Mouse (Mus musculus) megakaryocyte, embryonic 14.5 days (primary cell): ENCODE measurements around the gene Cela3a.

ENCODE experiments used
- FLI1 ChIP-seq: IDR thresholded peaks from 2 replicates; pipeline ENCODE4 v1.6.1; 2012; ENCODE audit warnings: low read length, inconsistent platforms, mixed read lengths
- GATA1 ChIP-seq: IDR thresholded peaks from 3 replicates; pipeline ENCODE4 v1.6.1; 2012; ENCODE audit warnings: mixed read lengths, low read length, inconsistent platforms, borderline replicate concordance

DNA sequence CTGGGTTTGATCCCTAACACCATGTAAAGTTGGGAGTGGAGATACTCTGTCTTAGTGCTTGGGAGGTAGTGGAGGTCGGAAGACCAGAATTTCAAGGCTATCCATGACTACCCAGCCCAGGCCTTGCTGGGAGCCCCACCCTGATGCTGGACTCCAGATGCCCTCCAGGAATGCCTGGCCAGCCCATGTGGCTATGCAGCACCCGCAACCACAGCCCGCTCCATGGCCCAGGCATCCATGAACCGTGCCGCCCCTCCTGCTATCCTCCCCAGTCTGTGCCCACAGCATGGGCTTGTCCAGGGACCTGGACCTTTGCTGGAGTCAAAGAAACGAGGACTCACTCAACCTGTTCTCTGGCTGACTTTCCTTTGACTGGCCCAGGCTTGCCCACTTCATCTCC, 44.8 kb downstream of the Cela3a start:
- TF ChIP-seq GATA1 (no peak), FLI1 (no peak)
